Mouse (Mus musculus) left cerebral cortex, adult 2 months (tissue): ENCODE results near the gene Hmox1. TPM values are rescaled to one million over a fixed set of nuclear protein-coding genes. Genes with fewer than 3 reads are reported as not detected.

Experiments used
- DNase-seq, 2 experiments: peaks; one replicate each; pipeline ENCODE4 v3.0.0; 2021 to 2022; ENCODE audit warnings: low spot score in 2 of 2, mixed read lengths in 1 of 2; ENCODE audit errors: extremely low spot score in 1 of 2
- H3K27ac ChIP-seq: fragments of 200-600 bp; 2 replicates; pipeline ENCODE4 v1.8.1; 2022
- H3K4me3 ChIP-seq: fragments of 200-600 bp; 2 replicates; pipeline ENCODE4 v1.8.1; 2022
- CTCF ChIP-seq: fragments of 200-600 bp; IDR thresholded peaks from 2 replicates; pipeline ENCODE4 v1.8.1; 2022; ENCODE audit warnings: antibody characterized with exemption, mild to moderate bottlenecking, moderate library complexity
- intact Hi-C: fragments of 180-260 bp; cut with DNase I; formaldehyde crosslinking; loops from one replicate; pipeline ENCODE4 v1.15.1; 2025
- total RNA-seq, 2 experiments: library from RNA; stranded (reverse); gene quantifications; 2 replicates each; pipeline ENCODE4 v1.2.3; 2021

Gene Hmox1
- total RNA-seq, 2 experiments from 2014 or later: 3.9 to 5.2 TPM

DNA sequence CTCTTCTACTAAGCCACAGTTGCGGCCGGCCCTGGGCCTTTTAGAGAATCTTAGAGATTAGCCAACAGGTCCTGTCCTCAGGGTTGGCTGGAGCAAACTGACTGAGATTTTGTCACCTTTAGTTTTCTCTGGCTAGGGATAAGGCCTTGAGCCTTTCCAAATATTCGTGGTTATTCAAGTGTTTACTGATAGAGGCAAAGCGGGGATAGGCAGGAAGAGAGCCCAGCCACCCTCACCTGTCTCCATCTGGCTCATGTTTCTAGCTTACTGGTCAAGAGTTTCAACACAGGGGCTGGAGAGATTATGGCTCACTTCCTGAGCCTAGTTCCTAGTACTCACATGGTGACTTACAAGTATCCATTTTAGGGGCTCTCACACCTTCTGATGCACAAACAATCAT, 9.5 kb downstream of the Hmox1 start:
- DNase-seq: no peak
- Histone ChIP-seq H3K4me3 (no peak overlapping the region), H3K27ac (no peak overlapping the region)
- no peak for TF ChIP-seq CTCF
- intact Hi-C loops: no loop called here

- no peak overlapping the region for H3K4me3 ChIP-seq
- no peak for DNase-seq
- TF ChIP-seq CTCF: no peak
- intact Hi-C loops: no loop called here
- no peak overlapping the region for H3K27ac ChIP-seq
Observed at GRCm38 (mm10) chr8:75103376-75103878, 10.0 kb downstream of the Hmox1 start.

- H3K4me3 ChIP-seq: peak overlapping the region; percentile 53
- intact Hi-C loops: loop anchor here (1.0 to 2.0 kb wide), 3 partner anchors 16 to 74 kb away; partner anchors contain the start of gene Hmox1
- peak overlapping the region; percentile 77 for H3K27ac ChIP-seq
- TF ChIP-seq CTCF: peak; percentile 85
- DNase-seq: peak; percentile 72 to 77
Observed at GRCm38 (mm10) chr8:75108527-75109235, 15.3 kb downstream of the Hmox1 start.

- Histone ChIP-seq H3K4me3 (peak within 1 kb of the TSS; percentile 53), H3K27ac (peak within 1 kb of the TSS; percentile 77)
- no peak for TF ChIP-seq CTCF
- intact Hi-C loops: loop anchor here (2.0 kb wide), 2 partner anchors 17 to 75 kb away; partner anchors contain the start of gene Hmox1
- peak; percentile 99 to 100 for DNase-seq
Observed at GRCm38 (mm10) chr8:75109236-75109967, 16.0 kb downstream of the Hmox1 start, which contains the start of gene Mcm5. Gene Mcm5 (plus strand): TSS chr8:75109569.

DNA sequence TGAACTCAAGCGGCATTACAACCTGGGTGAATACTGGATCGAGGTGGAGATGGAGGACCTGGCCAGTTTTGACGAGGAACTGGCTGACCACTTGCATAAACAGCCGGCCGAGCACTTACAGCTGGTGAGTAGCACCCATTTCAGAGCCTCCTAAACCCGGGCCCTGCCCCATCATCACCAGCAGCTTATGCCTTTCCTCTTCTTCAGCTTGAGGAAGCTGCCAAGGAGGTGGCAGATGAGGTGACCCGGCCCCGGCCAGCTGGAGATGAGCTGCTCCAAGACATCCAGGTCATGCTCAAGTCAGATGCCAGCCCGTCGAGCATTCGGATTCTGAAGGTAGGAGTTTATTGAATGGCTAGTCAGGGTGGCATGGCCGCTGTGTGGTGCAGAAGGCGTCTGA, 16.7 kb downstream of the Hmox1 start:
- DNase-seq: no peak
- intact Hi-C loops: no loop called here
- H3K27ac ChIP-seq: no peak overlapping the region
- peak overlapping the region; percentile 53 for H3K4me3 ChIP-seq
- TF ChIP-seq CTCF: no peak

- Histone ChIP-seq H3K27ac (no peak overlapping the region), H3K4me3 (no peak overlapping the region)
- intact Hi-C loops: no loop called here
- no peak for DNase-seq
- no peak for TF ChIP-seq CTCF
Observed at GRCm38 (mm10) chr8:75118505-75118904, 25.1 kb downstream of the Hmox1 start.

GRCm38 (mm10) chr8:75119287-75119686, 25.9 kb downstream of the Hmox1 start:
- intact Hi-C loops: no loop called here
- DNase-seq: no peak
- Histone ChIP-seq H3K27ac (no peak overlapping the region), H3K4me3 (no peak overlapping the region)
- no peak for TF ChIP-seq CTCF

DNA sequence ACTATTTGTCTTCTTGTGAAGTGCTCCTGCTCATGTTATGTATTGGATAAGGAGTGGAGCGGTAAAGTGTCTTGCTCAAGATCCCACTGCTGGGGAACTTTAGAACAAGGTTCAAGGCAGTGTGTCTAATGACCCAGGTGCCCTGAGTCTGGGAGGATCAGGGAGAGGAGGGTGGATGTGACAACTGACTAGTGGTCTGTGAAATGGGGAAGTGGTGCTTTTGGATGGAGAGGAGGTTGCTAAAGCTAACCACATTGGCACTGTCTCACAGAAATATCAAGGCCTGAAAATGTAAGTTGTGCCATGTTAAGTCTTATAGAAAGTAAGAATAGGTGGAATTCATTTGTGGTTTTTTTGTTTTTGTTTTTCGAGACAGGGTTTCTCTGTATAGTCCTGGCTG, 26.3 kb downstream of the Hmox1 start:
- intact Hi-C loops: no loop called here

GRCm38 (mm10) chr8:75127406-75127805, 34.0 kb downstream of the Hmox1 start:
- no peak for TF ChIP-seq CTCF
- Histone ChIP-seq H3K4me3 (no peak overlapping the region), H3K27ac (no peak overlapping the region)
- intact Hi-C loops: no loop called here
- no peak for DNase-seq

More for the DNA sequence above, 26.3 kb downstream of the Hmox1 start:
- Histone ChIP-seq H3K27ac (no peak overlapping the region), H3K4me3 (no peak overlapping the region)
- no peak for TF ChIP-seq CTCF
- no peak for DNase-seq

- TF ChIP-seq CTCF: peak; percentile 76
- no peak overlapping the region for H3K27ac ChIP-seq
- DNase-seq: peak; percentile 53 to 70
- no peak overlapping the region for H3K4me3 ChIP-seq
- intact Hi-C loops: loop anchor here (1.0 kb wide), 3 partner anchors 86 to 140 kb away; no protein-coding TSS in a partner anchor
Observed at GRCm38 (mm10) chr8:75132485-75132884, 39.1 kb downstream of the Hmox1 start.

- intact Hi-C loops: no loop called here
- H3K4me3 ChIP-seq: no peak overlapping the region
- H3K27ac ChIP-seq: no peak overlapping the region
- DNase-seq: no peak
- no peak for TF ChIP-seq CTCF
Observed at GRCm38 (mm10) chr8:75133399-75133798, 40.0 kb downstream of the Hmox1 start.
